Mouse (Mus musculus) c-Kit-positive CD71-positive TER-119-negative erythroid progenitor cells, embryonic 14.5 days (primary cell): ENCODE data around the gene Aldob.

ENCODE experiments used
- DNase-seq: peaks from one replicate; pipeline ENCODE4 v3.0.0-alpha.2; 2013; ENCODE audit warnings: low read depth

Aldob gene

GRCm38 (mm10) chr4:49549383-49549782, at the start of gene Aldob:
Gene Aldob (minus strand): TSS chr4:49549546.
- no peak for DNase-seq

DNA sequence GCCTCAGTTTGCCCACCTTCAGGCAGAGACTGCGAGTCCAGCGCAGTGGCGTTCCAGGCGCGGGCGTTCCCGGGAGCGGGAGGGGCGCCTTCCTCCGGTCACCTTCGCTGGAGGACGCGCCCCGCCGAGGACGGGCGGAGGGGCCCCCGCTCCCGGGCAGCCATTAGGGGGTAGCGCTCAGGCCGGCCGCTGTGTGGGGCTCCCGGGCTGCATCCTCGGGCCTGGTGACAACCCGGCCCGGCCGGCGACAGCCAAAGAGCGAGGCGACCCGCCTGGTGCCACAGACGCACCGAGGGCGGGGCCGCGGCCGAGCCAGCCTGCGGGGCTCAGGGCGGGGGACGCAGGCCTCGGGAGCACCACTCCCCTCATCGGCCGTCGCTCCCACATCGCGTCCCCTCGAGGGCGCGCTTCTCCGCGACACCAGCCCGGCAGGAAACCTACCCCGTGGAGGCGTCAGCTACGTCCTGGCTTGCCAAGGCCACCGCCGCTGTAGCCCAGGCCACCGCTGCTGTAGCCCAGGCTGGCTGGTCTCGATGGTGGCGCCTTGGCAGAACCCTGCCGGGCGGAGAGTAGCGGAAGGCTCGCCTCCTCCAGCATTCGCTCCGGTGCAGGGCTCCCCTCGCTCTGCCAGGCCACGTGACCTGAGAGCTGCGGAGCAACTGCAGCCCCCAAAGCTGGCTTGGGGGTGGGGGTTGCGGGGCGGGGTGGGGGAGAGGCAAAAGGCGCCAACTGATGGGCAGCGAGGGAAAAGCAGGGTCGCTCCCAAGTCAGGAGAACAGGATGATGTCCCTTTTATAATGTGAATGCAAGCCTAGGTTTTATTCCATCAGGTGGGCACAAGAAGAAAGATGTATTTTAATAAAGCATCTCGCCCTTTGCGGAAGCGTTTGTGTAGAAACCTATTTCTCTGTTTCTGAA, 48.1 kb upstream of the Aldob start, which contains the start of gene Tmem246:
Gene Tmem246, minus strand, starts transcription at position 694 of the 918 bp plus-strand sequence.
- DNase-seq, result peak; percentile 44

DNA sequence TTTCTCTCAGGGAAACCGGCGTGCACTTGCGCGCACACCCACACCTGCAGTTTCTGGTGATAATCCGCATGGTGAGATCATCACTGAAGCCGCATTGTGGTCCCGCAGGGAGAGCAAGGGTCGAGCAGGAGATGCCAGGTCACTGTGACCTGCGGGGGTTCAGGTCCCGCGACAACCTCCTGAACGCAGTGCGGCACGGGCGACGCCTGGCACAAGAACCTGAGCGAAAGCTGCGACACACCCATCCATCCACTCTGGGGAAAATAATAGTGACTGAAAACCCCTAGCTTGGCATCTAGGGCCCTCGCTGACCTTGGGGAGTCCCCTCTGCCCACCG, 47.5 kb upstream of the Aldob start:
- DNase-seq, result peak; percentile 17

DNA sequence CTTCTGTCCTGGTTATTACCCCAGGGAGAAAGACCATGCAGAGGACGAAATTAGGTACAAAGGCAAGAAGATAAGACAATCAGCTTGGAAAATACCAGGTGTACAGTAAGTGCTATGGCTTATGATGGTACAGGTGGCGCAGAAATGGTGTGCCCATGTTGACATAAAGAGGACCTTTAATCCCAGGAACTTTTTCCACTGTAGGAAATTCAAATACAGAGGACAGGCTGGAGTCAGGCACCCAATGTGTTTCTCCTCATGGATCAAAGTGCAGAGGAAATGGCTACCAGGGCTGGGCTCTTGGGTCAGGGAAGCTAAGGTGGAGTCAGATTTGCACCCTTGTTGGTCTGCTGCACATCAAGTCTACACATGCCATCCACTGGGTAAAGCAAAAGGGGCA, 40.8 kb upstream of the Aldob start:
- DNase-seq, result no peak

GRCm38 (mm10) chr4:49586811-49587210, 37.5 kb upstream of the Aldob start:
- DNase-seq, result no peak

GRCm38 (mm10) chr4:49585524-49586101, 36.3 kb upstream of the Aldob start:
- no peak for DNase-seq

- DNase-seq, result no peak
These were observed 34.9 kb upstream of the Aldob start for GRCm38 (mm10) chr4:49583965-49584831.

- peak; percentile 54 for DNase-seq
These were observed 31.9 kb upstream of the Aldob start for GRCm38 (mm10) chr4:49581256-49581655.

GRCm38 (mm10) chr4:49572194-49572593, 22.8 kb upstream of the Aldob start:
- no peak for DNase-seq

- DNase-seq, result peak; percentile 78
These were observed 18.3 kb upstream of the Aldob start for GRCm38 (mm10) chr4:49567613-49568012.

- DNase-seq, result no peak
These were observed 10.8 kb upstream of the Aldob start for GRCm38 (mm10) chr4:49559915-49560772.

DNA sequence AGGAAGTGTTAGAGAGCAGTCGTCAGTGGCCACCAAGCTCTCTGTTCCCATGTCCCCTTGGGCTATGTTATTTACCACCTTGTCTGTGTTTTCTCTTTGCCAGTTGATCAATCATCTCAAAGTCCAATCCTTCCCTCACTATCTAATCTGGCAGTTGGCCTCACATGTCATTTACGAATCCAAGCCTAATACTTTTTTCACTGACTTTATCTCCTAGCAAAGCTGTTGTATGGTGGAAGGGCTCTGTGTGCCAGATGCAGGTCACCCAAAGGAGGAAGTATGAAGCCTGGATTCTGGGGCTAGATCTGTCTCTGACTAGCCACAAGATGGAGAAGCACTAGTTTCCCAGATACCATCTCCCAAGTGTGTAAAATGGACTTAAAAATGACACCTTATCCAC, 8.8 kb upstream of the Aldob start:
- DNase-seq, result no peak

GRCm38 (mm10) chr4:49557375-49557774, 8.0 kb upstream of the Aldob start:
- no peak for DNase-seq

GRCm38 (mm10) chr4:49553380-49553779, 4.0 kb upstream of the Aldob start:
- DNase-seq, result no peak

DNA sequence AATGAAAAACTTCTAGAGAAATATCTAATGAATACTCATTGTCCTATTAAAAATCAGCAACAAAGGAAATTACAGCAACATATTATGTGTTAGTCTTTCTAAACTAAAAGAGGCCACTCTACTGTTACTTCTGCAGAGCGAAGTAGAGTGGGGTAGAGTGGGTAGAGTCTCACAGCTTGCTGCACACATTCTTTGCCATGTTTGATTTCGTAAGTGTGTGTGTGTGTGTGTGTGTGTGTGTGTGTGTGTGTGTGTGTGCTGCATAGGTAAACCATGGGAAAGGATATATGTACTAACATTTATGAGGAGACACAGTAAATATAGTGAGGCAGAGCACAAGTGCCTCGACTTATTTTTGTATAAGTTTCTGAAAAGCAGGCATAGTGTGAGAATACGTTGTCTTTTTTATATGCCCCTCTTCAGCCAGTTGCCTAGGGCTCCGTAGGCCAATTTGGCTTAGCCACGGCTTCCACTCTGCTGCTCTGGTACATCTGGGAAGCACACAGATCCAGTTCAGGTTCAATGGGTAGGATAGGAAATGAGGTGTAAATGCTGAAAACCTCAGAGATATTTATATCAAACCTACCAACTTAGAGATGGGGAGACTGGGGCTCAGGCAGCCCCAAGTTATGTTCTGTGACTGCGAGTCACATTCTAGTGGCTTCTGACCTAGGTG, 1.7 kb downstream of the Aldob start:
- no peak for DNase-seq

DNA sequence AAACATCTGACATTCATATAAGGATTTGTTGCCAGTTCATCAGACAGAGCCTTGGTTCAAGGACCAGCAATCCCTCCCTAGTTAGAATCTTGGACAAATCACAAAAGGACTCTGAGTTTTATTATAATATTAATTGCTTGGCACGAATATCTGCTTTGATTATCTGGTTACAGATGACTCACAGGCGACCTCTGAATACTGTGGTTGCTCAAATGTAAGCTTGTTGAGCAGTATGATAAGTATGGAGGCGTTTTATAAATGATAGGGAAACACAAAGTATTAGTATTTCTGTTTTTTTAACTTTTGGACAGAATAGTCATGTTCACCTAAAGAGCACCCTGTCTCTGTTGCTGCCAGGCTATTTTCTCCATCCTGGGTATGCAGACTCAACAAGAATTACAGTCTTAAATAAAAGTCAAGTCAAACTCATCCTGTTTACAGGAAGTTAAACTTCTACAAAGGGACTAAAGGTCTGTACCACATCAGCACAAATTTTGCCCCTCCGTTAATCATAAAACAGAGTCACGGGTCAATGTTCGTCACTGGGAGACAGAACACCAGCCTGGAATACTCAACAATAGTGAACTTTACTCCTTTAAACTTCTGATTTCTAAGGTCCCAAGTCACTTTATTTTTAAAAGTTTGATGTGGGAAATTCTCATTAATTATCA, 2.3 kb downstream of the Aldob start:
- DNase-seq, result no peak

GRCm38 (mm10) chr4:49546026-49546425, 3.3 kb downstream of the Aldob start:
- DNase-seq, result no peak

DNA sequence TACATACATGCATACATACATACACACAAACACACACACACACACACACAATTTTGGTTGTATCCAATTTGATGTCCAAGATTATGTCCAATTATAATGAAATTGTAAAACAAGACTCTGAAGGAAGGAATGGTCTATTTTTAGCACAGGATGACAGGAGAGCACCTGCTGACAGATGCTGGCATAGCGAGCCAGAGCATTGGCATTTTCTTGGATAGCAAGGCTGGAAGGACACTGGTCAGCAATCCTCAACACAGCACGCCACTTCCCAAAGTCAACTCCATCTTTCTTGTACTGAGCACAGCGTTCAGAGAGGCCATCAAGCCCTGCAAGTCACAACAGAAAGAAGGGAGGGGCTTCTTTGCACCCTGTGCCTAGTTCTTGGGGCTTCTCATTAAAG, 8.4 kb downstream of the Aldob start:
- no peak for DNase-seq

DNA sequence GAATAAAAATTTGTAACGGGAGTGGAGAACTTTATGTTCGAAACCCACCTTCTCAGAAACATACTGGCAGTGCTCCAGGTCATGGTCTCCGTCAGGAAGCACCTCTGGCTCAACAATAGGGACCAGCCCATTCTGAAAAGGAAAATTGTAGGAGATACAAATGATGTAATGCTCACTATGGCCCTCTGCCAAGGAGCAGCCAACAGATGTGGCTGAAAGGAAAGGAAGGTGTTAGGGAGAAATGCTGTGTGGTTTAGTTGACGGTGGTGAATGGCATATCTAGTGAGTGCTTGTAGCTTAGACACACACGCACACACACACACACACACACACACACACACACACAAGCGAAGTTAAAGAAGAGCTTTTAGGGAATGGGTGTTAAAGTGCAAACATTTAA, 9.7 kb downstream of the Aldob start:
- no peak for DNase-seq

DNA sequence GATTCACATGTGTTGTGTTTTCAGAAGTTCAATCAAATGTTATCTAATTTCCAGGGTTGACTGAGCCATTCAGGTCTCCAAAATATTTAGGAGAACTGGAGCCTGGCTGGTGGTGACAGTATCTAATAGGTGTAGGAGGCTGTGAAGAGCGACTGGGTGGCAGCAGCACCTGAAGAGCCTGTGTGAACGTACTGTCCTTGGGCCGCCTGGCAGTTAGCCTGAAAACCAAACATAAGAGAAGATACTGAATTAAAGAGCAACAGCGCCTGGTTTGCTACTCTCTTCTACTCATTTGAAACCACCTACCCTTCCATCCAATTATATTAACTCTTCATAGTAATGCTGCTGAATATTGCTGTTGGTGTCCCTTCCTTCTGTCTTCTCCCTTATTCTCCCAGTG, 12.7 kb downstream of the Aldob start:
- DNase-seq, result no peak
